Mouse (Mus musculus) small intestine, adult 2 months (tissue): Measurements from ENCODE around the gene Zbtb43. TPM values are rescaled to one million over a fixed set of nuclear protein-coding genes. Genes with fewer than 3 reads are reported as not detected.

Experiments used
- H3K27ac ChIP-seq: fragments of 200-500 bp; 2 replicates; pipeline ENCODE4 v1.5.1; 2012; ENCODE audit warnings: low read depth, low read length, control low read depth, inconsistent platforms; ENCODE audit not compliant: insufficient read depth
- H3K27me3 ChIP-seq: fragments of 200-500 bp; 2 replicates; pipeline ENCODE4 v1.6.1; 2012; ENCODE audit warnings: mild to moderate bottlenecking, moderate library complexity, low read length, inconsistent platforms; ENCODE audit not compliant: control insufficient read depth, insufficient read depth
- H3K36me3 ChIP-seq: fragments of 200-500 bp; 2 replicates; pipeline ENCODE4 v1.6.1; 2012; ENCODE audit warnings: mild to moderate bottlenecking, low read length, control low read depth, inconsistent platforms; ENCODE audit not compliant: control insufficient read depth, insufficient read depth
- H3K4me1 ChIP-seq: fragments of 200-500 bp; 2 replicates; pipeline ENCODE4 v1.6.1; 2012; ENCODE audit warnings: low read length, inconsistent platforms, mixed read lengths; ENCODE audit not compliant: control insufficient read depth, insufficient read depth, insufficient read length
- H3K4me3 ChIP-seq: fragments of 200-500 bp; 2 replicates; pipeline ENCODE4 v1.5.1; 2012; ENCODE audit warnings: low read depth, mild to moderate bottlenecking, control low read depth, inconsistent platforms, low read length, moderate library complexity
- CTCF ChIP-seq: fragments of 200-500 bp; IDR thresholded peaks from 2 replicates; pipeline ENCODE4 v1.5.1; 2012; ENCODE audit warnings: low read depth, mild to moderate bottlenecking, control low read depth, inconsistent platforms, low read length, moderate library complexity, mixed read lengths; ENCODE audit not compliant: insufficient replicate concordance, insufficient read length; ENCODE audit errors: extremely low read depth
- POLR2A ChIP-seq: fragments of 200-500 bp; IDR thresholded peaks from 2 replicates; pipeline ENCODE4 v1.6.1; 2012; ENCODE audit warnings: low read depth, mild to moderate bottlenecking, control low read depth, inconsistent platforms, low read length, moderate library complexity
- WGBS: fragments of 180-500 bp; shearing (Covaris S2); methylation state at CpG from one replicate; pipeline ENCODE4 v1.1.7; 2018; 5-methylcytosine and 5-hydroxymethylcytosine counted together
- polyA plus RNA-seq: library from polyadenylated mRNA; depleted of rRNA; stranded (reverse); fragments of >200 nt; gene quantifications from 2 replicates; pipeline ENCODE4 v1.2.3, GENCODE M21; 2012; rRNA removed

Zbtb43 gene
- 4.2 and 7.7 TPM in 2 replicates for polyA plus RNA-seq

- TF ChIP-seq POLR2A (peak; percentile 81), CTCF (no peak)
- Histone ChIP-seq H3K4me1 (peaks cover 9% of the 10 kb centered on the region; the same call in 1 of the 2 replicates), H3K36me3 (peaks cover 10% of the 10 kb centered on the region), H3K27me3 (no peaks in the 10 kb centered on the region), H3K27ac (peak within 1 kb of the TSS; percentile 88), H3K4me3 (peak within 1 kb of the TSS; percentile 87)
- WGBS, result 4% methylated on average over 36 of the region's 36 CpGs
These were observed at the start of gene Zbtb43 for GRCm38 (mm10) chr2:33468466-33469097. Gene Zbtb43 (minus strand): TSS chr2:33468559.

- Histone ChIP-seq H3K27me3 (no peaks in the 10 kb centered on the region), H3K4me1 (no peaks in the 10 kb centered on the region), H3K36me3 (no peaks in the 10 kb centered on the region), H3K4me3 (no peak overlapping the region), H3K27ac (no peak overlapping the region)
- WGBS, result 32% methylated on average over 19 of the region's 19 CpGs
- TF ChIP-seq CTCF (no peak), POLR2A (no peak)
These were observed 47.5 kb upstream of the Zbtb43 start for GRCm38 (mm10) chr2:33515856-33516255.

- no peak overlapping the region for H3K4me3 ChIP-seq
- H3K27me3 ChIP-seq, result no peaks in the 10 kb centered on the region
- no peaks in the 10 kb centered on the region for H3K36me3 ChIP-seq
- whole genome bisulfite sequencing, result 43% methylated on average over 8 of the region's 8 CpGs
- no peak overlapping the region for H3K27ac ChIP-seq
- no peaks in the 10 kb centered on the region for H3K4me1 ChIP-seq
- TF ChIP-seq CTCF (no peak), POLR2A (no peak)
These were observed 47.1 kb upstream of the Zbtb43 start for GRCm38 (mm10) chr2:33515431-33515830.

- H3K4me3 ChIP-seq, result no peak overlapping the region
- H3K36me3 ChIP-seq, result no peaks in the 10 kb centered on the region
- no peak overlapping the region for H3K27ac ChIP-seq
- H3K4me1 ChIP-seq, result no peaks in the 10 kb centered on the region
- no peaks in the 10 kb centered on the region for H3K27me3 ChIP-seq
- 97% methylated on average over 1 of the region's 1 CpGs for WGBS
- TF ChIP-seq POLR2A (no peak), CTCF (no peak)
These were observed 42.4 kb upstream of the Zbtb43 start for GRCm38 (mm10) chr2:33510791-33511190.

- Histone ChIP-seq H3K36me3 (no peaks in the 10 kb centered on the region), H3K4me3 (no peak overlapping the region), H3K27ac (no peak overlapping the region), H3K4me1 (no peaks in the 10 kb centered on the region), H3K27me3 (no peaks in the 10 kb centered on the region)
- no peak for TF ChIP-seq CTCF
- TF ChIP-seq POLR2A, result no peak
- 22% methylated on average over 2 of the region's 2 CpGs for WGBS
These were observed 34.2 kb upstream of the Zbtb43 start for GRCm38 (mm10) chr2:33502602-33503001.

- H3K27ac ChIP-seq, result no peak overlapping the region
- no peaks in the 10 kb centered on the region for H3K4me1 ChIP-seq
- no peak overlapping the region for H3K4me3 ChIP-seq
- no peak for TF ChIP-seq POLR2A
- no peak for TF ChIP-seq CTCF
- H3K36me3 ChIP-seq, result no peaks in the 10 kb centered on the region
- no peaks in the 10 kb centered on the region for H3K27me3 ChIP-seq
- 62% methylated on average over 4 of the region's 4 CpGs for WGBS
These were observed 29.9 kb upstream of the Zbtb43 start for GRCm38 (mm10) chr2:33498280-33498679.

- H3K27me3 ChIP-seq, result no peaks in the 10 kb centered on the region; the same call in 1 of the 2 replicates
- WGBS, result 49% methylated on average over 3 of the region's 3 CpGs
- H3K27ac ChIP-seq, result no peak overlapping the region
- H3K4me1 ChIP-seq, result no peaks in the 10 kb centered on the region
- H3K4me3 ChIP-seq, result no peak overlapping the region
- no peak for TF ChIP-seq POLR2A
- peak; percentile 51; the same call in 1 of the 2 replicates for TF ChIP-seq CTCF
- no peaks in the 10 kb centered on the region for H3K36me3 ChIP-seq
These were observed 27.3 kb upstream of the Zbtb43 start for GRCm38 (mm10) chr2:33495654-33496053.
